Mouse (Mus musculus): Measurements from ENCODE around the gene Zfp771. TPM values are rescaled to one million over a fixed set of nuclear protein-coding genes. Genes with fewer than 3 reads are reported as not detected.

The Zfp771 gene
- polyA plus RNA-seq (2014; fragmentation: Nextera tagmentation; extraction: Ambion mirVana), result 53.2 and 57.4 TPM in 2 replicates

DNA sequence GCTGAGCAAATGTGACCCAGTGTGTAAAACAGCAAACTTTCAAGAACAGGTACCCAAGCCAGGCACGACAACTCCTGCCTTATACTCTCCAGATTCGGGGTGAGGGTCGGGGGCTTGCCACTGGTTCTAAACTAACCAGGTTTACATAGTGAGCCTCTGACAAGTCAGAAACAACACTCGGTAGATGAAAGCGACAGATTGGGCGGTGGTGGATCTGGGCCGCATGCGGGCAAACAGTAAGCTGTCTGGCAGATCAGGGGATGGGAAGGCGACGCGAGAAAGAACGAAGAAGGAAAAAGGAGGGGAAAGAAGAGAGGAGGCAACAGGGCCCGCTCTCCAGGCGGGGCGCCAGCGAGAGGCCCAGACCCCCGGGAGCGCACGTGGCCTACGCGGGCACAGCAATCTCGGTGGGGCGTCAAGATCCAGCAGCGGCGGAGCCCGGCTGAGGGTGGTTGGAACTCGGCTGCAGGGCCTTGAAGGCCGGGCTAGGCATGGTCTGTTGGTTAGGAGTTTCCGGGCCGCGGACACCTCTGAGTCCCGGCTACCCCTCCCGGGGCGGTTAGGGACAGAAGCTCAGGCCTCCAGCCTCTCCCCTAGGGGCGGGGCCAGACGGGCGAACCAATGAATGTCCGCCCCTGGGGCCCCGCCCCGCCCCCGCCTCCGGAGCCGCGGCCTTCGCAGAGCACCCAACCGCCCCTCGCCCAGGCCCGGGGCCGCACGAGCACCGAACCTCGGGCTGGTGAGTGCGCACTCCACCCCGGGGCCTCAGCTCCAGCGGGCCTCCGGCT lies at the start of gene Zfp771:
TSS of gene Zfp771 (plus strand) at position 405 of the 788 bp plus-strand sequence.
- DNase-seq (ENCODE audit: low spot score) (peak; percentile 96), ATAC-seq (peak; percentile 99)
- Histone ChIP-seq H3K4me3 (ENCODE audit: low read depth, low read length) (peak within 1 kb of the TSS; percentile 77), H3K27ac (ENCODE audit: low read depth, low read length) (peak within 1 kb of the TSS; percentile 79), H3K4me1 (ENCODE audit: control insufficient read depth, insufficient read depth, low read length) (peaks cover 9% of the 10 kb centered on the region), H3K9ac (ENCODE audit: low read length) (peak within 1 kb of the TSS; percentile 95), H3K27me3 (replicated peaks; ENCODE audit: control insufficient read depth, insufficient read depth, low read length) (no peaks in the 10 kb centered on the region), H3K36me3 (ENCODE audit: control insufficient read depth, insufficient read depth, low read length) (peaks cover 13% of the 10 kb centered on the region), H3K9me3 (replicated peaks; ENCODE audit: control insufficient read depth, low read length) (no peaks in the 10 kb centered on the region), H3K4me2 (ENCODE audit: low read length) (peak within 1 kb of the TSS; percentile 71)
- WGBS, result under 1% methylated on average over 48 of the region's 56 CpGs

DNA sequence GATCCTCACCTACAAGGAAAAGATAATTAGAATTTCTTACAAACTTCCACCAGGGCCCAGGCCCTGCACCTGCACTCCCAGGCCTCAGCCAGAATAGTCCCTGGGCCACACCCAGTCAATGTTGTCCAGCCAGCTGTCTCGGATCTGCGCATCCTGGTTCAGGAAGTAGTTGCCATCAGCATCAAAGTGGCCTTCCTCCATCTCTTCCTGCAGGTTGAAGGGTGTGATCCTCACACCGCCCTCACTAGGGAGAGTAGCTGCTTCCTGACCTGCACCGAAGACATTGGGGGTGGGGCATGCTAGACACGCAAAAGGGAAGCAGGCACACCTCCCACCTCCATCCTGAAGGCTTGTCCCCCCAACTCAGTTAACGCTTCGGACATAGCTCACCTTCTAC lies 49.4 kb upstream of the Zfp771 start:
- ATAC-seq (no peak), DNase-seq (ENCODE audit: low spot score) (no peak)
- Histone ChIP-seq H3K36me3 (ENCODE audit: control insufficient read depth, insufficient read depth, low read length) (peaks cover 67% of the 10 kb centered on the region), H3K27ac (ENCODE audit: low read depth, low read length) (no peak overlapping the region), H3K4me3 (ENCODE audit: low read depth, low read length) (peak overlapping the region; percentile 59), H3K4me2 (ENCODE audit: low read length) (peak overlapping the region; percentile 92), H3K9me3 (replicated peaks; ENCODE audit: control insufficient read depth, low read length) (no peaks in the 10 kb centered on the region), H3K9ac (ENCODE audit: low read length) (peak overlapping the region; percentile 60), H3K4me1 (ENCODE audit: control insufficient read depth, insufficient read depth, low read length) (peaks cover 13% of the 10 kb centered on the region), H3K27me3 (replicated peaks; ENCODE audit: control insufficient read depth, insufficient read depth, low read length) (no peaks in the 10 kb centered on the region)
- 85% methylated on average over 7 of the region's 7 CpGs for WGBS

DNA sequence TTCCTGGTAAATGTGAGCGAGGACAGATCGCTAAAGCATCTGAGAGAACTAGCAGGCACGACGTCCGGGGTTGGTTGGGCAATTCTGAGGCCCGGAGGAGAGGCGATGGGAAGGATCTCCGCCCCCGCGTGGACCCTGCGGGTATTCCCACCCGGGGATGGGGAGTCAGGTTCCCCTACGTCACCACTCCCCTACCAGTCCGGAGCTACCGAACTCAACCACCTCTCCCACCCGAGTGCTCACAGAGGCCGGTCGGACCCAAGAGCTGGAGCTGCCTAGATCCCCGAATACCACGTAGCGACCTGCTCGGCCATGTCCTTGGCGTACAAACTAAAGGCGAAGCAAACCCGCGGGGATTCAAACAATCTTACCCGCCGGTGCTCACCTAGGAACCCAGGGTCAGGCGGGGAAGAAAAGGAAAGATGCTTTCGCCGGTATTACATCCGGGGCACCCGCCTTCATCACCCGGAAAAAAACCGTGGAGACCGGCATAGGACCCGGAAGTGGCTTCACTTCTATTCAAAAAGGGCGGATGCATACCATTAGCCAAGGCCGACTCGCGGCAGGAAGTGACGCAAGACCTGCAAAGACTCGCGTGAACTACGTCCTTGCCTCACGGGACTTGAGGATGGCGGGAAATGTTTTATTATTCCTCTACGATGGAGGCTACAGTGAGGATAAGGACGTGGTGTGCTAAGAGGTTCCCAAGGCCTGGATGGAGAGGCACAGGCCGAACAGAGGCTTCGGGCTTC lies 48.4 kb upstream of the Zfp771 start, which contains the start of gene Cd2bp2:
TSS of gene Cd2bp2 (minus strand) at position 507 of the 752 bp plus-strand sequence.
- peak; percentile 98 for ATAC-seq
- WGBS, result under 1% methylated on average over 51 of the region's 51 CpGs

DNA sequence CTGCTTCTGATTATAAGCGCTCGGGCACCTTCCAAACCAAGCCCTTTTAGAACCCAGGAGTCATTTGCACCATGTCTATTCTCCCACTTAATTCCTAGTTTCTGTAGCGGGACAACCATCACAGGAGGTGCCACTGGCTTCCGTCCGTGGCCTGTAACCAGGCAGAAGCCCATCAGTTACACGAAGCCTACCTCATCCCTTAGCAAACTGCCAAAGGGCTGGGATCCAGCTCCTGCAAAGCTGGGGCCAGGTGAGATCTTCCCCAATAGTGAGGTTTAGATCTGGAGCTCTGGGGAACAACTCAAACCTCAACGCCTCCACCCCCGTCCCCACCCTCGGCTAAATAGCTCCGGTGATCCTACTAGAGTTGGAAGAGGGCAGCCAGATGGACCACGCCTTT lies 47.6 kb upstream of the Zfp771 start:
- DNase-seq (ENCODE audit: low spot score), result no peak
- H3K4me1 ChIP-seq (ENCODE audit: control insufficient read depth, insufficient read depth, low read length), result peaks cover 13% of the 10 kb centered on the region
- ATAC-seq, result no peak
- H3K27ac ChIP-seq (ENCODE audit: low read depth, low read length), result peak overlapping the region; percentile 74; the same call in 1 of the 2 replicates
- no peaks in the 10 kb centered on the region for H3K27me3 ChIP-seq (replicated peaks; ENCODE audit: control insufficient read depth, insufficient read depth, low read length)
- H3K9ac ChIP-seq (ENCODE audit: low read length), result peak overlapping the region; percentile 73
- H3K4me2 ChIP-seq (ENCODE audit: low read length), result peak overlapping the region; percentile 69
- H3K9me3 ChIP-seq (replicated peaks; ENCODE audit: control insufficient read depth, low read length), result no peaks in the 10 kb centered on the region
- peak overlapping the region; percentile 59 for H3K4me3 ChIP-seq (ENCODE audit: low read depth, low read length)
- peaks cover 77% of the 10 kb centered on the region for H3K36me3 ChIP-seq (ENCODE audit: control insufficient read depth, insufficient read depth, low read length)
- 56% methylated on average over 11 of the region's 11 CpGs for WGBS

More for the DNA sequence above, 48.4 kb upstream of the Zfp771 start, which contains the start of gene Cd2bp2:
- Histone ChIP-seq H3K27ac (ENCODE audit: low read depth, low read length) (peak within 1 kb of the TSS; percentile 79), H3K4me2 (ENCODE audit: low read length) (peak within 1 kb of the TSS; percentile 92), H3K4me1 (ENCODE audit: control insufficient read depth, insufficient read depth, low read length) (peaks cover 13% of the 10 kb centered on the region), H3K9me3 (replicated peaks; ENCODE audit: control insufficient read depth, low read length) (no peaks in the 10 kb centered on the region), H3K9ac (ENCODE audit: low read length) (peak within 1 kb of the TSS; percentile 73), H3K27me3 (replicated peaks; ENCODE audit: control insufficient read depth, insufficient read depth, low read length) (no peaks in the 10 kb centered on the region), H3K36me3 (ENCODE audit: control insufficient read depth, insufficient read depth, low read length) (peaks cover 75% of the 10 kb centered on the region), H3K4me3 (ENCODE audit: low read depth, low read length) (peak within 1 kb of the TSS; percentile 59)
- peak; percentile 100 for DNase-seq (ENCODE audit: low spot score)

DNA sequence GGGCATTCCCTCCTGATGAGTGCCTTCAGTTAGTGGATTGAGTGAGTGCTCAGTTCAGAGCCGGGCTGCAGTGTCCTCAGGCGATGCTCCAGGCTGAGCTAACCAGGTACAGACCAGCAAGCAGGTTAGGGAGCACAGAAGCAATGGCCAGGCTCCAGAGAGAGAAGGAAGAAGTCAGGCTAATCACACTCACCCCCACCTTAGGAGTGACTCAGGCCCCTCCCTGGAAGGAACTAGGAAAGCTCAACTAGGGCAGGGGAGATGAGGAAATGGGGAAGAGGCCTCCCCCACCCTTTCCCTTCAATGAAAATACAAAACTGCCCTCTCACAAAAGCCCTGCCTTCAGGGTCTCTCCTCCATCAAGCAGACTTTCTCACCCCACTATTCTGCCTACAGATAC lies 37.5 kb upstream of the Zfp771 start:
- WGBS, result 51% methylated on average over 2 of the region's 2 CpGs
- no peak overlapping the region for H3K27ac ChIP-seq (ENCODE audit: low read depth, low read length)
- no peaks in the 10 kb centered on the region for H3K9me3 ChIP-seq (replicated peaks; ENCODE audit: control insufficient read depth, low read length)
- H3K27me3 ChIP-seq (replicated peaks; ENCODE audit: control insufficient read depth, insufficient read depth, low read length), result no peaks in the 10 kb centered on the region
- H3K36me3 ChIP-seq (ENCODE audit: control insufficient read depth, insufficient read depth, low read length), result peaks cover 26% of the 10 kb centered on the region
- ATAC-seq, result no peak
- H3K9ac ChIP-seq (ENCODE audit: low read length), result peak overlapping the region; percentile 95
- H3K4me1 ChIP-seq (ENCODE audit: control insufficient read depth, insufficient read depth, low read length), result peaks cover 19% of the 10 kb centered on the region
- DNase-seq (ENCODE audit: low spot score), result no peak
- peak overlapping the region; percentile 100 for H3K4me2 ChIP-seq (ENCODE audit: low read length)
- H3K4me3 ChIP-seq (ENCODE audit: low read depth, low read length), result peak overlapping the region; percentile 95

DNA sequence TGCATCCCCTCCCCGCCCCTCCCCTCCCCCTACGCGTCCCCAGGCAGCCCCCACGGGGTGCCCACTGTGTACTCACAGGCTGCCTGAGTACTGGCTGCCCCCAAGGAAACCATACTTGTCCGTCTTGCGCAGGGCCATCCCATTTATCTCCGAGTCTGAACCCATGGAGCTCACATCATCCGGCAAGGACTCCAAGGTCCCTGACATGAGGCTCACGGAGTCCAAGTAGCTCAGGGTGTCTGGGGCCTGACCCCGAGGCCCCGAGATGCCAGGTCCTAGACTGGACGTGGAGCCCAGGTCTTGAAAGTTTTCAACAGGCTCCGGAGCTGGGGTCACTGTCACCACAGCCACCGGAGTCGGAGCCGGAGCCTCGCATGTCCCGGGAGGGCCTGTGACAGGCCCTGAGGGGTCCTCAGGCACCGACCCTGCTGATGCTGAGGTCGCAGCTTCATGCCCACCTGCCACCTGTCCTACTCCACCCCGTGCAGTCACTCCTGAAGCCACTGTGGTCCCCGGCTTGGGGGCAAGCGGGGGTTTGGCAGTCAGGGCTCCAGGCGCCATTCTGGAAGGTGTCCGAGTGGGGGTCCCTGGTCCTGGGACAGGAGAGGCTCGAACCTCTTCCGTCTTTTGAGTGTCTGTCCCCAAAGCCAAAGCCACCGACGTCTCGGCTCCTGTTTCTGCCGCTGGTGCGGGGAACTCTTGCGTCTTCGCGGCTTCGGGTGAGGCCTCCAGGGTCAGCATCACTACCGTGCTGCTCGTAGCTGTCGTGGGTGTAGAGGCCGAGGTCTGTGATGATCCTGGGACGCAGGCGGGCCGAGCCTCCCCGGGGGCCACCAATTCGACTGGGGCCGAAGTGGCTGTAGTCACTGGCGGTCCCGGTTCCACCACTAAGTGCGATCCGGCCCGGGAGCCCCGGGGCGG lies 36.4 kb upstream of the Zfp771 start:
- 0% methylated on average over 53 of the region's 53 CpGs for WGBS
- Histone ChIP-seq H3K4me3 (ENCODE audit: low read depth, low read length) (peak overlapping the region; percentile 95), H3K9me3 (replicated peaks; ENCODE audit: control insufficient read depth, low read length) (no peaks in the 10 kb centered on the region), H3K27me3 (replicated peaks; ENCODE audit: control insufficient read depth, insufficient read depth, low read length) (no peaks in the 10 kb centered on the region), H3K27ac (ENCODE audit: low read depth, low read length) (peak overlapping the region; percentile 85), H3K4me1 (ENCODE audit: control insufficient read depth, insufficient read depth, low read length) (peaks cover 19% of the 10 kb centered on the region), H3K36me3 (ENCODE audit: control insufficient read depth, insufficient read depth, low read length) (peaks cover 18% of the 10 kb centered on the region), H3K9ac (ENCODE audit: low read length) (peak overlapping the region; percentile 95), H3K4me2 (ENCODE audit: low read length) (peak overlapping the region; percentile 100)
- DNase-seq (ENCODE audit: low spot score) (no peak), ATAC-seq (no peak; the same call in 1 of the 2 replicates)

DNA sequence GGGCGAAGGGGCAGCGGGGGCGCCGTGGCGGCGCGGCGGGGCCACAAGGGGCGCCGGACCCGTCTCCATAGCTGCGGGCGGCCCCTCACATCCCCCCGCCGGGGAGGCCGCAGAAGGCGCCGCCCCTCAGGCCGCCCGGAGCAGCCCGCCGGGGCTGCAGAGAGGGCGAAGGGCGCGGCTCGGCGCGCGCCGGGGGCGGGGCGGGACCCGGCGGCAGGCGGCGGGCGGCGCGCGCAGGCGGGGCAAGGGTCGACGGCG lies 35.9 kb upstream of the Zfp771 start, which contains the start of gene Tbc1d10b:
TSS of gene Tbc1d10b (minus strand) at position 174 of the 258 bp plus-strand sequence.
- Histone ChIP-seq H3K9me3 (replicated peaks; ENCODE audit: control insufficient read depth, low read length) (no peaks in the 10 kb centered on the region), H3K4me1 (ENCODE audit: control insufficient read depth, insufficient read depth, low read length) (peaks cover 19% of the 10 kb centered on the region), H3K4me2 (ENCODE audit: low read length) (peak within 1 kb of the TSS; percentile 100), H3K4me3 (ENCODE audit: low read depth, low read length) (peak within 1 kb of the TSS; percentile 95), H3K27ac (ENCODE audit: low read depth, low read length) (peak within 1 kb of the TSS; percentile 85), H3K27me3 (replicated peaks; ENCODE audit: control insufficient read depth, insufficient read depth, low read length) (no peaks in the 10 kb centered on the region), H3K36me3 (ENCODE audit: control insufficient read depth, insufficient read depth, low read length) (peaks cover 13% of the 10 kb centered on the region), H3K9ac (ENCODE audit: low read length) (peak within 1 kb of the TSS; percentile 95)
- WGBS, result 0% methylated on average over 14 of the region's 44 CpGs
- peak; percentile 17 for ATAC-seq
- no peak for DNase-seq (ENCODE audit: low spot score)

Data from forebrain, embryonic 14.5 days (tissue).